Mouse (Mus musculus): ENCODE measurements around the gene Stac3.

GRCm38 (mm10) chr10:127476541-127476940 lies 24.9 kb upstream of the Stac3 start:
- TF ChIP-seq CTCF (IDR thresholded peaks at IDR 0.05; ENCODE audit: extremely low read depth, insufficient read length, insufficient replicate concordance, low read depth, low read length): no peak
- no peak for TF ChIP-seq POLR2A (IDR thresholded peaks at IDR 0.05; ENCODE audit: low read depth, low read length)

Data from small intestine, adult 2 months (tissue).